In the genomic region with DNA sequence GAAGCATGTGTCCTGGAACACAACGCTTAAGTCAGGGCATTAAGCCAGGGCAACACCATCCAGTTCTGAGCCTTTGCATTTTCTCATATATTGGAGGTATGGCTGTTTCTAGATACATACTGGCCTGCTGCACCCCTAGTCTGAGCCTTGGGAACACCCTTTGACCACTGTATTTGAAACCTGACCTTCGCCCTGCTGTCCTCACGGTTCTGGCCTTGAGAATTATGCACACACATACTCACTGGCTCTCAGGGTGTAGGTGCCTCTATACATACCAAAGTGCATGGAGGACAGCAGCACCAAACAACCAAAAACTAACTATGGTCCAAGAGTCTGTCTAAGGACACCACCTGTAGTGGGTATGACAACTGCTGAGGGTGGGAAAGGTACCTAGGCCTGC, we compare ENCODE assay signal across 13 mouse cellular contexts.
"Had no signal": no experiment of that assay in that cellular context is flagged by ENCODE, and none has a peak within 500 bp of the region (broad histone marks: within the 10 kb centered on the region; RNA-seq: fewer than 3 reads in every experiment).

No protein-coding gene starts in this region.

- H3K4me2 ChIP-seq: hindbrain, embryonic 14.5 days; limb, embryonic 12.5 days; lung, embryonic 15.5 days; midbrain, embryonic 11.5 days; midbrain, embryonic 15.5 days had no signal

- H3K4me1 ChIP-seq: limb, embryonic 12.5 days; lung, embryonic 15.5 days; midbrain, embryonic 15.5 days had no signal

- H3K9ac ChIP-seq: hindbrain, embryonic 14.5 days; limb, embryonic 12.5 days; liver, embryonic 14.5 days; lung, embryonic 15.5 days; midbrain, embryonic 15.5 days had no signal

- H3K27ac ChIP-seq: layer of hippocampus, adult 2 months; limb, embryonic 12.5 days; liver, embryonic 14.5 days; lung, embryonic 15.5 days; macrophage; midbrain, embryonic 15.5 days had no signal

- DNase-seq: kidney, adult 18-20 months; lung, postnatal 14 days; right cerebral cortex, postnatal 25 days; thymus, postnatal 4 days had no signal

- H3K9me3 ChIP-seq: limb, embryonic 12.5 days; lung, embryonic 15.5 days; megakaryocyte, embryonic 14.5 days; midbrain, embryonic 15.5 days had no signal

- ATAC-seq: midbrain, embryonic 15.5 days had no signal

- H3K27me3 ChIP-seq: limb, embryonic 12.5 days; lung, embryonic 15.5 days; megakaryocyte, embryonic 14.5 days; midbrain, embryonic 15.5 days had no signal

- H3K4me3 ChIP-seq: layer of hippocampus, adult 2 months; limb, embryonic 12.5 days; lung, embryonic 15.5 days; megakaryocyte, embryonic 14.5 days; midbrain, embryonic 15.5 days had no signal
